Mouse (Mus musculus): Measurements from ENCODE around the gene Slc34a2.
A peak's percentile ranks its signal among the peaks of the same experiment; 100 is the strongest.

- TF ChIP-seq CTCF (IDR thresholded peaks at IDR 0.05; ENCODE audit: low read depth) (peak; percentile 46), EP300 (IDR thresholded peaks at IDR 0.05; ENCODE audit: low read depth) (no peak)
These were observed 10.1 kb downstream of the Slc34a2 start for GRCm38 (mm10) chr5:53047951-53048350.

All from liver, postnatal 0 days (tissue).